Mouse (Mus musculus): ENCODE results near the gene 6030458C11Rik. TPM values are rescaled to one million over a fixed set of nuclear protein-coding genes. Genes with fewer than 3 reads are reported as not detected.

The 6030458C11Rik gene
- polyA plus RNA-seq, 1 experiment, result 24.9 TPM

GRCm38 (mm10) chr15:12849373-12849772, 24.9 kb upstream of the 6030458C11Rik start:
- Histone ChIP-seq H3K27ac (ENCODE audit: insufficient read depth, low read length) (no peak overlapping the region), H3K4me1 (ENCODE audit: control insufficient read depth, insufficient read depth, low read length) (peaks cover 3% of the 10 kb centered on the region; the same call in 1 of the 2 replicates), H3K4me3 (ENCODE audit: insufficient read depth, low read length) (no peak overlapping the region)
- TF ChIP-seq POLR2A (IDR thresholded peaks at IDR 0.05; ENCODE audit: extremely low read depth, insufficient read depth, low read length) (no peak), CTCF (IDR thresholded peaks at IDR 0.05; ENCODE audit: extremely low read depth, insufficient read depth, low read length) (no peak)

DNA sequence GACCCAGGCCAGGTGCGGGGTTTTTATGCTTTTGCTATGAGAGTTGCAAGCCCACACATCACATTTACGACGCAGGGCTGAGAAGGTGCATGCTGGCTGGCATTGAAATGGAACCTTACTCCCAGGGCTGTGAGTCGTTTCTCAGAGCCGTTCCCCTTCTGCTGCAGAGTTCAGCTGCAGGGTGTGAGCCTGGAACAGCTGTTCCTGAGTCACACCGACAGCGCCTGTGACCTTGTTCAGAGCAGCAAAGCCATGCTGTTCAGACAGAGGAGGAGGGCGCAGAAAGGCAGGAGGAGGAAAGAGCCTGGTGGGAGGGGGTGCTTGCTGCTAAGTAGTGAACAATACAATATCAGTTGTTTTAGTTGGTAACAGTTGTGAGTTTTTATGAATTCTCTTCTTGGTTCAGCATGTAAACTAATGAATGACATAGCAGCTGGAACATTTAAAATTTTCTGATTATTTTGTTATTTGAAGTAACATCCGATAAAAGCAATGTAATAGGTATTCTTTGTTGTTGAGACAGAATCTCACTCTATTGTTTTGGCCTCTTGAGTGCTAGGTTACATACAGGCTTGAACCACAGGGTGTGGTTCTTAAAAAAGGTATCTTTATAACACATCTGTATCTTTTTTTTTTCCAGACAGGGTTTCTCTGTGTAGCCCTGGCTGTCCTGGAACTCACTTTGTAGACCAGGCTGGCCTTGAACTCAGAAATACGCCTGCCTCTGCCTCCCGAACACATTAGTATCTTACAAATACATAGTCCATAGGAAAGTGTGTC, 23.9 kb upstream of the 6030458C11Rik start:
- Histone ChIP-seq H3K27ac (ENCODE audit: insufficient read depth, low read length) (no peak overlapping the region), H3K4me1 (ENCODE audit: control insufficient read depth, insufficient read depth, low read length) (peaks cover 3% of the 10 kb centered on the region; the same call in 1 of the 2 replicates), H3K4me3 (ENCODE audit: insufficient read depth, low read length) (no peak overlapping the region)
- no peak for TF ChIP-seq POLR2A (IDR thresholded peaks at IDR 0.05; ENCODE audit: extremely low read depth, insufficient read depth, low read length)
- no peak for TF ChIP-seq CTCF (IDR thresholded peaks at IDR 0.05; ENCODE audit: extremely low read depth, insufficient read depth, low read length)

- no peak overlapping the region for H3K4me3 ChIP-seq (ENCODE audit: insufficient read depth, low read length)
- no peak overlapping the region for H3K27ac ChIP-seq (ENCODE audit: insufficient read depth, low read length)
- TF ChIP-seq CTCF (IDR thresholded peaks at IDR 0.05; ENCODE audit: extremely low read depth, insufficient read depth, low read length) (no peak), POLR2A (IDR thresholded peaks at IDR 0.05; ENCODE audit: extremely low read depth, insufficient read depth, low read length) (no peak)
- H3K4me1 ChIP-seq (ENCODE audit: control insufficient read depth, insufficient read depth, low read length), result no peaks in the 10 kb centered on the region; the same call in 1 of the 2 replicates
These were observed 18.4 kb upstream of the 6030458C11Rik start for GRCm38 (mm10) chr15:12842833-12843232.

- TF ChIP-seq CTCF (IDR thresholded peaks at IDR 0.05; ENCODE audit: extremely low read depth, insufficient read depth, low read length) (no peak), POLR2A (IDR thresholded peaks at IDR 0.05; ENCODE audit: extremely low read depth, insufficient read depth, low read length) (no peak)
- Histone ChIP-seq H3K4me3 (ENCODE audit: insufficient read depth, low read length) (no peak overlapping the region), H3K27ac (ENCODE audit: insufficient read depth, low read length) (no peak overlapping the region)
These were observed 16.3 kb upstream of the 6030458C11Rik start for GRCm38 (mm10) chr15:12840737-12841136.

GRCm38 (mm10) chr15:12834231-12834630, 9.8 kb upstream of the 6030458C11Rik start:
- no peak overlapping the region for H3K4me3 ChIP-seq (ENCODE audit: insufficient read depth, low read length)
- H3K27ac ChIP-seq (ENCODE audit: insufficient read depth, low read length), result no peak overlapping the region
- TF ChIP-seq POLR2A (IDR thresholded peaks at IDR 0.05; ENCODE audit: extremely low read depth, insufficient read depth, low read length) (no peak), CTCF (IDR thresholded peaks at IDR 0.05; ENCODE audit: extremely low read depth, insufficient read depth, low read length) (no peak)
- no peaks in the 10 kb centered on the region for H3K4me1 ChIP-seq (ENCODE audit: control insufficient read depth, insufficient read depth, low read length)

More at GRCm38 (mm10) chr15:12840737-12841136, 16.3 kb upstream of the 6030458C11Rik start:
- no peaks in the 10 kb centered on the region for H3K4me1 ChIP-seq (ENCODE audit: control insufficient read depth, insufficient read depth, low read length)

DNA sequence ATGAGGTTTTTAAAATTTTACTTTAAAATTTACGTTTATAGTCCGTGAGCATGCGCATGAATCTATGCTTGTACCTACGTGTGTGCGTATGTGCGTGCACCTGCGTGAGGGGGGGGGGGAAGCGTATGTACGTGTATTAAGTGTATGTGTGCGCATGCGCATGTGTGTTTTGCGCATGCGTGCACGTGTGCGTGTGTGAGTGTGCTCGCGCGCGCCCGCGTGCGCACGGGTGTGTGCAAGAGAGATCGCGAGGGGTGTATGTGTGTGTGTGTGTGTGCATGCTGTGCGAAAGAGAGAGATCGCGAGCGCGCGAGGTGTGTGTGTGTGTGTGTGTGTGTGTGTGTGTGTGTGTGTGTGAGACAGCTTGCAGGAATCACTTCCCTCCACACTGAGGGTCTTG, 8.9 kb upstream of the 6030458C11Rik start:
- no peak overlapping the region for H3K4me3 ChIP-seq (ENCODE audit: insufficient read depth, low read length)
- no peaks in the 10 kb centered on the region for H3K4me1 ChIP-seq (ENCODE audit: control insufficient read depth, insufficient read depth, low read length)
- no peak for TF ChIP-seq CTCF (IDR thresholded peaks at IDR 0.05; ENCODE audit: extremely low read depth, insufficient read depth, low read length)
- TF ChIP-seq POLR2A (IDR thresholded peaks at IDR 0.05; ENCODE audit: extremely low read depth, insufficient read depth, low read length), result no peak
- no peak overlapping the region for H3K27ac ChIP-seq (ENCODE audit: insufficient read depth, low read length)

DNA sequence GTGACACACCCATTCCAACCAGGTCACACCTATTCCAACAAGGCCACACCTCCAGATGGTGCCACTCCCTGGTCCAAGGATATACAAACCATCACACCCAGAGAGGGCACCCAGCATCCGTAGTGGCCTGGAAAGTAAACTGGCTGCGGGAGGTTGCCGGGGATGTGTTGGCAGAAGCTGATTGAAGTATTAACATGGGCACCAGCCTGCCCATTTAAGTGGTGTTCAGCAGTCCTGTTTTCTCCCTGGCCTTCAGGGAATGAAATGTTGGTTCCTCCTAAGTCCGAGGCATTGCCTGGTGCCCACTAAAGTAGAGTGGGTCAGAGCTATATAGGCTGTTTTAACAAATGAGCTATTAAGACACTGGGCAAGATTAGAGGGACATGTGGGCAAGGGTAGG, 8.2 kb upstream of the 6030458C11Rik start:
- H3K4me1 ChIP-seq (ENCODE audit: control insufficient read depth, insufficient read depth, low read length), result no peaks in the 10 kb centered on the region
- no peak overlapping the region for H3K27ac ChIP-seq (ENCODE audit: insufficient read depth, low read length)
- no peak for TF ChIP-seq POLR2A (IDR thresholded peaks at IDR 0.05; ENCODE audit: extremely low read depth, insufficient read depth, low read length)
- no peak for TF ChIP-seq CTCF (IDR thresholded peaks at IDR 0.05; ENCODE audit: extremely low read depth, insufficient read depth, low read length)

GRCm38 (mm10) chr15:12829878-12830277, 5.4 kb upstream of the 6030458C11Rik start:
- peaks cover 5% of the 10 kb centered on the region for H3K4me1 ChIP-seq (ENCODE audit: control insufficient read depth, insufficient read depth, low read length)
- no peak overlapping the region for H3K27ac ChIP-seq (ENCODE audit: insufficient read depth, low read length)
- no peak overlapping the region for H3K4me3 ChIP-seq (ENCODE audit: insufficient read depth, low read length)
- TF ChIP-seq CTCF (IDR thresholded peaks at IDR 0.05; ENCODE audit: extremely low read depth, insufficient read depth, low read length) (no peak), POLR2A (IDR thresholded peaks at IDR 0.05; ENCODE audit: extremely low read depth, insufficient read depth, low read length) (no peak)

More for the DNA sequence above, 8.2 kb upstream of the 6030458C11Rik start:
- H3K4me3 ChIP-seq (ENCODE audit: insufficient read depth, low read length), result no peak overlapping the region

DNA sequence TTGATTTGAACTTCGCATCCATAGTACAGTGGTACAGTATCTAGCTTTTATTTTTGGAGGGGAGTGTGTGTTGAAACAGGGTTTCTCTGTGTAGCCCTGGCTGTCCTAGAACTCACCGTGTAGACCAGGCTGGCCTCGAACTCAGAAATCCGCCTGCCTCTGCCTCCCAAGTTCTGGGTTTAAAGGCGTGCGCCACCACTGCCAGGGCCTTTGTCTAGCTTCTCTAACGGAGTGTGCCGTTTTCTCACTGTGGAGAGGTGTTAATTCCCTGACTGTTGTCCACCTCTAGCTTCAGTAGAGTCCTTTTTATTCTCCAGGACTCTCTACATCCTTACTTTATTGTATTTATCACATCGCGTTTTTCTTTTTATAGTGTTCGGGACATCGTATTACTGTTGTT, 959 bp upstream of the 6030458C11Rik start:
- H3K4me1 ChIP-seq (ENCODE audit: control insufficient read depth, insufficient read depth, low read length), result peaks cover 7% of the 10 kb centered on the region
- peak overlapping the region; percentile 80 for H3K4me3 ChIP-seq (ENCODE audit: insufficient read depth, low read length)
- TF ChIP-seq CTCF (IDR thresholded peaks at IDR 0.05; ENCODE audit: extremely low read depth, insufficient read depth, low read length) (no peak), POLR2A (IDR thresholded peaks at IDR 0.05; ENCODE audit: extremely low read depth, insufficient read depth, low read length) (no peak)
- H3K27ac ChIP-seq (ENCODE audit: insufficient read depth, low read length), result no peak overlapping the region

DNA sequence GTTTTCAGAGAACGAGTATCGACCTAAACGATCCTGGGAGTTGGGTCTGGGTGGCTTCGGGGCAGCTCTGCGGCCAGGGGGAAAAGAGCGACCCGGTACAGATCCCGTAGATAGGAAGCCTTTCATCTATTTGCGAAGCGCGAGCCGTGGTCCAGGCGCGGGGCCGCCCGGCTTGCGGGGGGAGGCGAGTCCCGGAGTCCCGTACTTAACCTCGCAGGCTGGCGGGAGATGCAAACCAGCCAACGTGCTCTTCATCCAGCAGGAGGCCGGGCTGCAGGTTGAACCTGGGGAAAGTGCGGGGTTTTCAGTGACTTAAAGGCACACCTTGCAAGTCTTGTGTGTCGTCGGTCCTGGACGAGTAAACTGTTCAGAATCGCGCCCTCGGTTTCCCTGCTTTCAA, 516 bp upstream of the 6030458C11Rik start:
- Histone ChIP-seq H3K27ac (ENCODE audit: insufficient read depth, low read length) (no peak overlapping the region), H3K4me1 (ENCODE audit: control insufficient read depth, insufficient read depth, low read length) (peaks cover 7% of the 10 kb centered on the region), H3K4me3 (ENCODE audit: insufficient read depth, low read length) (peak overlapping the region; percentile 80)
- TF ChIP-seq POLR2A (IDR thresholded peaks at IDR 0.05; ENCODE audit: extremely low read depth, insufficient read depth, low read length) (no peak), CTCF (IDR thresholded peaks at IDR 0.05; ENCODE audit: extremely low read depth, insufficient read depth, low read length) (no peak)

Data from cortical plate, adult 2 months (tissue).